Mouse (Mus musculus) embryo, embryonic 11 days (tissue): ENCODE results near the gene Pdik1l.
"Not testable (repeated sequence)": the region's sequence is repeated elsewhere in the genome, so short reads cannot be mapped to it uniquely, and the experiment has no call there.

Experiments
- DNase-seq: peaks from one replicate; pipeline ENCODE4 v3.0.0-alpha.2; 2015

Pdik1l gene

GRCm38 (mm10) chr4:134297369-134297768 is 9.7 kb upstream of the Pdik1l start:
- DNase-seq = no peak

- no peak for DNase-seq
Observed at GRCm38 (mm10) chr4:134296523-134296922, 8.8 kb upstream of the Pdik1l start.

GRCm38 (mm10) chr4:134296096-134296495 is 8.4 kb upstream of the Pdik1l start:
- DNase-seq = not testable (repeated sequence)

GRCm38 (mm10) chr4:134293692-134294163 is 6.0 kb upstream of the Pdik1l start:
- no peak for DNase-seq

- DNase-seq = no peak
Observed at GRCm38 (mm10) chr4:134293061-134293691, 5.5 kb upstream of the Pdik1l start.

GRCm38 (mm10) chr4:134292067-134292466 is 4.4 kb upstream of the Pdik1l start:
- peak; percentile 83 for DNase-seq

GRCm38 (mm10) chr4:134288397-134289256 is 932 bp upstream of the Pdik1l start:
- DNase-seq = peak; percentile 45

- DNase-seq = peak; percentile 97
Observed at GRCm38 (mm10) chr4:134287168-134287564, 529 bp downstream of the Pdik1l start.

- peak; percentile 47 for DNase-seq
Observed at GRCm38 (mm10) chr4:134286226-134287167, 1.2 kb downstream of the Pdik1l start.

GRCm38 (mm10) chr4:134284942-134285341 is 2.8 kb downstream of the Pdik1l start:
- DNase-seq = no peak

- peak; percentile 67 for DNase-seq
Observed at GRCm38 (mm10) chr4:134273417-134274345, 14.0 kb downstream of the Pdik1l start.

- DNase-seq = no peak
Observed at GRCm38 (mm10) chr4:134272731-134273416, 14.8 kb downstream of the Pdik1l start.

GRCm38 (mm10) chr4:134271979-134272378 is 15.7 kb downstream of the Pdik1l start:
- DNase-seq = no peak

GRCm38 (mm10) chr4:134269622-134270021 is 18.1 kb downstream of the Pdik1l start:
- not testable (repeated sequence) for DNase-seq

GRCm38 (mm10) chr4:134268102-134268655 is 19.5 kb downstream of the Pdik1l start:
- no peak for DNase-seq

GRCm38 (mm10) chr4:134265860-134266585 is 21.7 kb downstream of the Pdik1l start:
- DNase-seq = no peak

GRCm38 (mm10) chr4:134263191-134263590 is 24.5 kb downstream of the Pdik1l start:
- peak; percentile 65 for DNase-seq

GRCm38 (mm10) chr4:134258354-134258753 is 29.3 kb downstream of the Pdik1l start:
- DNase-seq = no peak

- DNase-seq = peak; percentile 56
Observed at GRCm38 (mm10) chr4:134257198-134258009, 30.3 kb downstream of the Pdik1l start.
